Mouse (Mus musculus) embryonic facial prominence, embryonic 12.5 days (tissue): Measurements from ENCODE around the gene 1500009L16Rik. TPM values are rescaled to one million over a fixed set of nuclear protein-coding genes. Genes with fewer than 3 reads are reported as not detected.
A peak's percentile ranks its signal among the peaks of the same experiment; 100 is the strongest.

ENCODE experiments used
- ATAC-seq: fragments of 200-750 bp; cut with Nextera tagmentation; 2 replicates; pipeline ENCODE4 v1.8.0; 2017; ENCODE audit not compliant: insufficient number of reproducible peaks, insufficient read depth, low FRiP score, low TSS enrichment
- H3K27ac ChIP-seq: fragments of 300-500 bp; sonication (generic); 2 replicates; pipeline ENCODE4 v1.5.1; 2016; ENCODE audit warnings: mild to moderate bottlenecking
- H3K27me3 ChIP-seq: fragments of 300-500 bp; sonication (generic); 2 replicates; pipeline ENCODE4 v1.6.1; 2016; ENCODE audit warnings: mild to moderate bottlenecking, moderate library complexity
- H3K36me3 ChIP-seq: fragments of 300-500 bp; sonication (generic); 2 replicates; pipeline ENCODE4 v1.6.1; 2016; ENCODE audit warnings: mild to moderate bottlenecking
- H3K4me1 ChIP-seq: fragments of 300-500 bp; sonication (generic); 2 replicates; pipeline ENCODE4 v1.6.1; 2016
- H3K4me2 ChIP-seq: fragments of 300-500 bp; sonication (generic); replicated peaks from 2 replicates; pipeline ENCODE4 v1.6.1; 2016; ENCODE audit warnings: mild to moderate bottlenecking, moderate library complexity
- H3K4me3 ChIP-seq: fragments of 300-500 bp; sonication (generic); 2 replicates; pipeline ENCODE4 v1.5.1; 2016; ENCODE audit warnings: mild to moderate bottlenecking
- H3K9ac ChIP-seq: fragments of 300-500 bp; sonication (generic); 2 replicates; pipeline ENCODE4 v1.6.1; 2016; ENCODE audit warnings: mild to moderate bottlenecking, moderate library complexity
- H3K9me3 ChIP-seq: fragments of 300-500 bp; sonication (generic); 2 replicates; pipeline ENCODE4 v1.6.1; 2016; ENCODE audit warnings: mild to moderate bottlenecking, moderate library complexity
- WGBS: fragments of 180-500 bp; shearing (Covaris S2); methylation state at CpG from one replicate; pipeline ENCODE4 v1.1.7; 2016; 5-methylcytosine and 5-hydroxymethylcytosine counted together
- polyA plus RNA-seq: library from polyadenylated mRNA; unstranded; fragments of >200 nt; fragmentation: Nextera tagmentation; extraction: Ambion mirVana; gene quantifications from 2 replicates; pipeline ENCODE4 v1.2.1, GENCODE M21; 2016

1500009L16Rik gene
- polyA plus RNA-seq, 1 experiment from 2014 or later = 32.6 TPM

DNA sequence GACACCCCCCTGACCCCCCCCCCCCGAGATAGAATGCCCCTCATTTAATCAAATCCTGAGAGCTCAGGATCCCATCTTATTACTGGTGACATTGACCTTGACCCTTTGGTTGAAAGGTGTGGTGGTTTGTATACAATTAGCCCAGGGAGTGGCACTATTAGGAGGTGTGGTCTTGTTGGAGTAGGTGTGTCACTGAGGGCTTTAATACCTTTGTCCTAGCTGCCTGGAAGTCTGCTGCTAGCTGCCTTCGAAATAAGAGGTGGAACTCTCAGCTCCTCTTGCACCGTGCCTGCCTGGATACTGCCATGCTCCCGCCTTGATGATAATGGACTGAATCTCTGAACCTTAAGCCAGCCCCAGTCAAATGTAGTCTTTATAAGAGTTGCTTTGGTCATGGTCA, 41.2 kb downstream of the 1500009L16Rik start:
- ATAC-seq = no peak
- H3K4me1 ChIP-seq = no peaks in the 10 kb centered on the region; the same call in 1 of the 2 replicates
- no peak overlapping the region for H3K4me3 ChIP-seq
- 79% methylated on average over 4 of the region's 4 CpGs for WGBS
- no peak overlapping the region for H3K9ac ChIP-seq
- H3K4me2 ChIP-seq = no peak overlapping the region
- H3K36me3 ChIP-seq = no peaks in the 10 kb centered on the region; the same call in 1 of the 2 replicates
- 0 out of 2 replicates have a peak, but pooled peaks cover 3% of the 10 kb centered on the region for H3K9me3 ChIP-seq
- H3K27me3 ChIP-seq = no peaks in the 10 kb centered on the region
- H3K27ac ChIP-seq = no peak overlapping the region

DNA sequence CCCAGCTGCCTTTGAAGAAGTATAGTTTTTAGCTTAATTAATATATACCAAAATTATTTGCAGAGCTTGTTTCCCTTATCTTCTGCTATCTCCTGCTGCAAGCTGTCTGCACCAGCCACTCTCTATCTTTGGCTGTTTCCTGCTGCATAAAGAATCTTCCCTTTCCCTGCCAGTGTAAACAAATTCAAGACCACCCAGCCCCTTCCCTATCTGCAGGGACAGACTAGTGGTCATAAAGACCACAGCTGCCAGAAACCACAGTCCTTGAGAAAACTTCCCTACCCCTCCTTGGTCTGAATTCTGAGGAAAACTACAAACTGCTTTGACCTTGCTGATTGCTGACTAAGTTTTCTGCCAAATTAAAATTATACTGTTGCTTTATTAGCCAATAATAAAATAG, 44.2 kb downstream of the 1500009L16Rik start:
- Histone ChIP-seq H3K4me1 (no peaks in the 10 kb centered on the region), H3K4me3 (no peak overlapping the region)

DNA sequence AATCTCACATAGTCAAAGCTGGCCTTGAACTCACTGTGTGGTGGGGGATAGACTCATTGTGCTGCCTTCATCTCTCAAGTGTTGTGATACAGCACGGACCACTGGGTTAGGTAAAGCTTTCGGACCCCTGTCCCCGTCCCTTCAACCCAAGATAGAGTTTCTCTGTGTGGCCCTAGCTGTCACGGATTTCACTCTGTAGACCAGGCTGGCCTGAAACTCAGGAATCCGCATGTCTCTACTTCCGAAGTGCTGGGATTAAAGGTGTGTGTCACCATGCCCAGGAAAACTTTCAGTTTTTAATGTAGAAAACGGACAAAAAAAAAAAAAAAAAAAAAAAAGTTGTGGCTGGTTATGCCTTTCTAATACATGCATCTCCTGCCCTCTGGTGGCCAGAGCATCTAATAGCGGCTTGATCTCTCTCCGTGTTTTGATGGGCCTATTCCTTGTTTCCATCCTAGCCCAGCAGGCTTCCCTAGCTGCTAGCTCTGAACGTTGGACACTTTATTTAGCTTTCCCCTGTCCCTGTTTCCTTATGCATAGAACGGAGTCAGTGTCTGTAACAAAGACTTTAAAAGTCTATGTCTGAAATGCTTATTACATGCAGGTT, 53.7 kb downstream of the 1500009L16Rik start:
- Histone ChIP-seq H3K9ac (no peak overlapping the region), H3K9me3 (no peaks in the 10 kb centered on the region), H3K4me1 (no peaks in the 10 kb centered on the region), H3K27me3 (no peaks in the 10 kb centered on the region), H3K36me3 (no peaks in the 10 kb centered on the region), H3K4me2 (no peak overlapping the region), H3K27ac (no peak overlapping the region), H3K4me3 (no peak overlapping the region)
- no peak for ATAC-seq
- WGBS = 41% methylated on average over 11 of the region's 11 CpGs

More for the DNA sequence above, 44.2 kb downstream of the 1500009L16Rik start:
- Histone ChIP-seq H3K27ac (no peak overlapping the region), H3K4me2 (no peak overlapping the region), H3K9ac (no peak overlapping the region), H3K36me3 (no peaks in the 10 kb centered on the region; the same call in 1 of the 2 replicates), H3K9me3 (0 out of 2 replicates have a peak, but pooled peaks cover 3% of the 10 kb centered on the region), H3K27me3 (no peaks in the 10 kb centered on the region)
- no peak for ATAC-seq

DNA sequence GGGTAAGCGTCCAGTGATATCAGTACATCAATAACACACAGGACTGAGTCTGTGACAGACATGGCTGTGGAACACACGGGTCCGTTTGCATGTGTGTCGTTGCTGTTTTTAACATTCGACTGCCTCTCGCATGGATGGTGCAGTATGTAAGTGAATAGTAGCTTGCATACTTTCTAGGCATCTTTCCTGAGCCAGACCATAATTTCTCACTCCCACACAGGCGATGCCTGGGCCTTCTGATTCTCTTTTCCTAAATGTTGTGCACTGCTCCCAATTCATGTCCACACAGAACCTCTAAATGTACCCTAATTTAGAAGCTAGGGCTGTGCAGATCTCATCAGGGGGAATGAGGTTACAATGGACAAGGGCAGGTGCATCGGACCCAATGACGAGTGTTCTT, 54.6 kb downstream of the 1500009L16Rik start:
- H3K27me3 ChIP-seq = no peaks in the 10 kb centered on the region; the same call in 1 of the 2 replicates
- H3K4me2 ChIP-seq = no peak overlapping the region
- ATAC-seq = no peak
- H3K36me3 ChIP-seq = no peaks in the 10 kb centered on the region
- WGBS = 83% methylated on average over 9 of the region's 9 CpGs
- no peak overlapping the region for H3K27ac ChIP-seq
- no peaks in the 10 kb centered on the region for H3K9me3 ChIP-seq
- H3K9ac ChIP-seq = no peak overlapping the region
- H3K4me1 ChIP-seq = no peaks in the 10 kb centered on the region
- no peak overlapping the region for H3K4me3 ChIP-seq

DNA sequence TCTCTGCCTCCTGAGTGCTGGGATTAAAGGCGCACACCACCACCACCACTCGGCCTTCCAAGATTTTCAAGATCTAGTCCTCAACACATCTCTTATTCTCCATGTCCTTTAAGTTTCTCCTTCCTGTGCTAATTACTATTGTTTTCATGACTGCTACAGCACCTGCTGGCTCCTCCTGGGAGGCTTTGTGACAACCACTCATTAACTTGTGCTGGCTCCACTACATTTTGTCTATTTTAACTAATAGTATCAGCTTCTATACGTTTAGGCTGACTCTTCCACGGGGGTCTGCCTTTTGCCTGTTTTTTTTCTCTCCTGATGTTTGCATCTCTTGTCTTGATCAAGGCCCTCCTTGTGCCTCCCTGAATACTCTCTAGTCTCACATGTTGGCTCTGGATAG, 59.2 kb downstream of the 1500009L16Rik start:
- Histone ChIP-seq H3K9me3 (no peaks in the 10 kb centered on the region), H3K27ac (no peak overlapping the region), H3K4me3 (no peak overlapping the region), H3K27me3 (no peaks in the 10 kb centered on the region; the same call in 1 of the 2 replicates), H3K4me1 (peaks cover 14% of the 10 kb centered on the region; the same call in 1 of the 2 replicates), H3K4me2 (no peak overlapping the region), H3K36me3 (no peaks in the 10 kb centered on the region), H3K9ac (no peak overlapping the region)
- ATAC-seq = no peak
- 85% methylated on average over 4 of the region's 4 CpGs for WGBS

DNA sequence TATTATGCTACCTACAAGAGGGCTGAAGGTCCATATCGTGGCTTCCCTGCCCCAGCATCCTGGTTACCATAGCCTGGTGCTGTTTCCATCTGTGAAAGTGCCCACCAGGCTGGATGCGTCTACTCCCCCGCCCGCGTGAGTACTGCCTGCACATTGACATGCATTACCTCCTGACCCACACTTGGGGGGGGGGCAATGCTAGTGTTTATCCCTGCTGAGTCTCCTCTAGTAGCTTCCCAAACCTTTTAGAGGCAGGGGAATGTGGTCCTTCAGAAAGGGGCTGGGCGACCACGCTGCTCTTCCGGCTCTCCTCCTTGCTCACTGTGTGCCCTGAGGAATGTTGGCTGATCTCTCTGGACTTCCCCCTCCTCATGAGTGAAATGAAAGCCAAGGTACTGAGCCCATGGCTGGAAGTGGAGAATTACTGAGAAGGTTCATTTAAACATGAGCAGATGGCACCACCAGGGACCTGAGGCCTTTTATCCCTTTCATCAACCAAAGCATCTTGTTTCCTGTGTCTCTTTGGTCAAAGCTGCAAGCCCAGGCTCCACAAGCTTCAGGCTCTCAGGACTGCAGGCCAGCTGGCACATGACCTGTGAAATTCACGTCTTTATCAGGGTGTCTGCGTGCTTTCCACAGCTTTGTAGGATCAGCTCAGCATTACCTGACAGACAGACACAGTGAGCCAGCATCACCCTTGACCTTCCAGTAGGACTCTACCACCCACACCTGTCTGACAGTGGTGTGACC, 59.9 kb downstream of the 1500009L16Rik start:
- Histone ChIP-seq H3K4me2 (no peak overlapping the region), H3K4me1 (peaks cover 14% of the 10 kb centered on the region; the same call in 1 of the 2 replicates), H3K36me3 (no peaks in the 10 kb centered on the region), H3K9me3 (no peaks in the 10 kb centered on the region), H3K9ac (no peak overlapping the region), H3K27me3 (no peaks in the 10 kb centered on the region; the same call in 1 of the 2 replicates), H3K27ac (no peak overlapping the region), H3K4me3 (no peak overlapping the region)
- no peak for ATAC-seq
- WGBS = 83% methylated on average over 10 of the region's 10 CpGs

DNA sequence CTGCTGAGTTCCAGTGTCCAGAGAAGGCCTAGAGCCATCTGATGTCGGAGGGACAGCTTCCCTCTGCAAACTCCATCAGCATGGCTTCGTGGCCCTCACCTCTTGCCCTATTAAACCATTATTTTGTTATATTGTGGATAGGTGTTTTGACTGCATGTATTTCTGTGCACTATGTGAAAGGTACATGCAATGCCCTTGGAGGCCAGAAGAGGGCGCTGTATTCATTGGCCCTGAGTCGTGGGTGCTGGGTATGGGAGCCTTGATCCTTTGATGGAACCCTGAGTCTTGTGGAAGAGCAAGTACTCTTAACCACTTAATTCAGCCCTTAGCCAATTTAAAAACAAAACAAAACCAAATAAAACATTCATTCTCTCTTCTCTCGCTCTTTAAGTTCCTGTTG, 62.3 kb downstream of the 1500009L16Rik start:
- Histone ChIP-seq H3K27ac (peak overlapping the region; percentile 25; the same call in 1 of the 2 replicates), H3K4me3 (no peak overlapping the region), H3K4me1 (peaks cover 14% of the 10 kb centered on the region; the same call in 1 of the 2 replicates), H3K36me3 (no peaks in the 10 kb centered on the region), H3K4me2 (no peak overlapping the region), H3K27me3 (no peaks in the 10 kb centered on the region; the same call in 1 of the 2 replicates), H3K9ac (no peak overlapping the region), H3K9me3 (no peaks in the 10 kb centered on the region)
- WGBS = 32% methylated on average over 5 of the region's 5 CpGs
- no peak for ATAC-seq

DNA sequence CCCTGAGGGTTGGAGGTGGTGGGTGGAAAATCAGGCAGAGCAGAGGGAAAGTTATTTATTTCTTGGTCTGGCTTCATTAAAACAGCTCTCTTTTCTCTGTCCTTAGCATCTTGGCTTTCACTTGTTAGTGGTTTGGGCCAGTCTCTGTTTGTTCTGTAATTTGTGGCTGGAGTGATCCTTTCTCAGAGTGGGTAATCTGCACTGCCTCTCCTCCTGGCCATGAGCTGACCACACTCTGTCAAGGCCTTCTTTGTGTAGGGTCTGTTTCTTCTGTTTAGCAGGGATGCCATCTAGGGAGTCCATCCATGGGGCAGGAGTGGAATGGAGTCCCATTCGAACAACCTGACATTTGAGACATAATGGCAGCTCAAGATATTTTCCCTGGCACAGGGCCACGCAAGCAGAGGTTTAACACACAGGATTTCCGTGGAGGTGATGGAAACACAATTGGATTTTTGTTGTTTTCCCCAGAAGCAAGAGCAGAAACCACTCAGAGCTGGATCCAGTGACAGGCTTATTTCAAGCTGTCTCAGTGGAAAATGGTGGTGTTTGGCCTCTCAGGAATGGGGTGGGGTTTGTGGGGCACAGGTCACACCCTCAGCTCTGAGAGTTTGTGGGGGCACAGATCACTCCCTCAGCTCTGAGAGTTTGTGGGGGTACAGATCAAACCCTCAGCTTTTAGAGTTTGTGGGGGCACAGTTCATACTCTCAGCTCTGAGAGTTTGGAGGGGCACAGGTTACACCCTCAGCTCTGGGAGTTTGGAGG, 63.1 kb downstream of the 1500009L16Rik start:
- no peak overlapping the region for H3K9ac ChIP-seq
- no peaks in the 10 kb centered on the region for H3K9me3 ChIP-seq
- H3K27me3 ChIP-seq = no peaks in the 10 kb centered on the region; the same call in 1 of the 2 replicates
- H3K4me2 ChIP-seq = no peak overlapping the region
- H3K4me3 ChIP-seq = no peak overlapping the region
- peak overlapping the region; percentile 58 for H3K27ac ChIP-seq
- H3K36me3 ChIP-seq = no peaks in the 10 kb centered on the region
- 39% methylated on average over 3 of the region's 3 CpGs for WGBS
- H3K4me1 ChIP-seq = peaks cover 14% of the 10 kb centered on the region; the same call in 1 of the 2 replicates
- 0 out of 2 replicates have a peak, but pooled peaks have one; percentile 56 for ATAC-seq

DNA sequence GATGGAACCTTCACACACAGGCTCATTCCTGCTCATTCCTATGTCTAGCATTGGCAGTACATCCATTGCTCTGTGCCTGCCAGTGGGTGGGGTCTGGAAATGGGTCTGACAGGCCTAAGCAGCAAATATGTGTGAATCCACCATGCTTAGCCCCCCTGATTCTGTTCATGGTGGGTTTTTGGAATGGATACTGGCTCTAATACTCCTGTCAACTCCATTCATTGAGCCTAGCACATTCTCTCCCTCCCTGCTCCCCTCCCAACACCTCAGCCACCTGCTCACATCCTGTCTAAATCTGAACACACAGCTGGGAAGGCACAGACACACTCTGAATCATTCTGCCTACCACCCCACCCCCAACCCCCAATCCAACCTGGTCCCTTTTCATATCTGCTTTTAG, 72.4 kb downstream of the 1500009L16Rik start:
- no peak overlapping the region for H3K4me2 ChIP-seq
- no peak for ATAC-seq
- H3K4me3 ChIP-seq = no peak overlapping the region

DNA sequence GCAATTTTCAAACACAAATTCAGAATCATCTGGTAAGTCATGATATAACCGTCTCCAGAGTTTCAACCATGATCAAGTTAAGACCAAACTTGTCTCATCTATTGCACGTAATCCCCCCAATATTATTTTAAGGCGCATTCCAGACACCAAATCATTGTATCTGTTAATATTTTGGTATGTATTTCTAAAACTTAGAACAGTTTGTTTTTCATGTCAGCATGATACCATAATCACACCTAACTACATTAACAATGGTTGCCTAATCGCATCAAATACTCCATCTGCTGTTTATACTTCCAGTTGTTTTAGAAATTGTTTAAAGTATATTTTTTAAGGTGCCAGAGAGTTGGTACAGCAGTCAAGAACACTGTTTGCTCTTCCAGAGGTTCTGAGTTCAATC, 72.8 kb downstream of the 1500009L16Rik start:
- no peaks in the 10 kb centered on the region for H3K9me3 ChIP-seq
- H3K9ac ChIP-seq = no peak overlapping the region
- H3K27me3 ChIP-seq = no peaks in the 10 kb centered on the region
- H3K4me3 ChIP-seq = no peak overlapping the region
- H3K4me2 ChIP-seq = no peak overlapping the region
- H3K27ac ChIP-seq = no peak overlapping the region
- WGBS = 88% methylated on average over 4 of the region's 4 CpGs
- no peaks in the 10 kb centered on the region for H3K4me1 ChIP-seq
- no peak for ATAC-seq
- no peaks in the 10 kb centered on the region for H3K36me3 ChIP-seq

More for the DNA sequence above, 72.4 kb downstream of the 1500009L16Rik start:
- Histone ChIP-seq H3K9me3 (no peaks in the 10 kb centered on the region), H3K36me3 (no peaks in the 10 kb centered on the region), H3K27me3 (no peaks in the 10 kb centered on the region), H3K9ac (no peak overlapping the region), H3K27ac (no peak overlapping the region), H3K4me1 (no peaks in the 10 kb centered on the region)

DNA sequence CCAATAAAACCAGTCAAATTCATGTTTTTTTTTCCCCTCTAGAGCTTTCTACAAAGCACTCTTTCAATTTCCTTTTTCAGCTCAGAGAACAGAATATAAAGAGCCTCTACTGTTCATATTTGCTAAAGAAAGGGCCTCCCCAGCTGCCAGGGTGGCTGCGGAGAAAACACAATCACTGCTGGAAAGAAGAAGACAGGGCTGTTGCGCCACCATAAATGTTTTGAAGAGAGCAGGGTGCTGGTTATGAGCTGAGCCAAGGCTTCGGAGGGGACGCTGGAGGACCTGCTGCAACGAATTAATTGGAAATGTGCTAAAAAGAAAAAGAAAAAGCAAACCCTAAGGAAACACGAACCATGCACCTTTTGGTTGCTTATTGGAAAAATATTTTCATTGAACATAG, 81.4 kb downstream of the 1500009L16Rik start:
- peak overlapping the region; percentile 51; the same call in 1 of the 2 replicates for H3K27ac ChIP-seq
- WGBS = 57% methylated on average over 6 of the region's 6 CpGs
- H3K27me3 ChIP-seq = no peaks in the 10 kb centered on the region
- H3K4me2 ChIP-seq = no peak overlapping the region
- peaks cover 28% of the 10 kb centered on the region for H3K4me1 ChIP-seq
- ATAC-seq = no peak
- H3K4me3 ChIP-seq = no peak overlapping the region
- no peaks in the 10 kb centered on the region for H3K36me3 ChIP-seq
- H3K9ac ChIP-seq = no peak overlapping the region
- H3K9me3 ChIP-seq = no peaks in the 10 kb centered on the region
